Mouse (Mus musculus) heart, embryonic 16.5 days (tissue): ENCODE results near the gene Hpcal1. TPM values are rescaled to one million over a fixed set of nuclear protein-coding genes. Genes with fewer than 3 reads are reported as not detected.
"Not testable (repeated sequence)": the region's sequence is repeated elsewhere in the genome, so short reads cannot be mapped to it uniquely, and the experiment has no call there.

Experiments
- ATAC-seq: fragments of 200-750 bp; cut with Nextera tagmentation; replicated peaks from 2 replicates; pipeline ENCODE4 v1.8.0; 2017; ENCODE audit warnings: moderate number of reproducible peaks; ENCODE audit not compliant: insufficient read depth, low FRiP score; ENCODE audit errors: extremely low read depth
- H3K27ac ChIP-seq: fragments of 300-500 bp; sonication (generic); 2 replicates; pipeline ENCODE4 v1.5.1; 2014; ENCODE audit warnings: mild to moderate bottlenecking, low read length, control low read depth, moderate library complexity
- H3K27me3 ChIP-seq: fragments of 300-500 bp; sonication (generic); 2 replicates; pipeline ENCODE4 v1.6.1; 2014; ENCODE audit warnings: low read length, mixed read lengths; ENCODE audit not compliant: control insufficient read depth, insufficient read depth
- H3K36me3 ChIP-seq: fragments of 300-500 bp; sonication (generic); 2 replicates; pipeline ENCODE4 v1.6.1; 2014; ENCODE audit not compliant: control insufficient read depth, insufficient read depth
- H3K4me1 ChIP-seq: fragments of 300-500 bp; sonication (generic); 2 replicates; pipeline ENCODE4 v1.6.1; 2014; ENCODE audit warnings: low read length, mixed read lengths; ENCODE audit not compliant: control insufficient read depth, insufficient read depth
- H3K4me2 ChIP-seq: fragments of 300-500 bp; sonication (generic); 2 replicates; pipeline ENCODE4 v1.6.1; 2014; ENCODE audit warnings: low read depth, mild to moderate bottlenecking, control low read depth, low read length
- H3K4me3 ChIP-seq: fragments of 300-500 bp; sonication (generic); 2 replicates; pipeline ENCODE4 v1.5.1; 2014; ENCODE audit warnings: mild to moderate bottlenecking, control low read depth, low read length
- H3K9ac ChIP-seq: fragments of 300-500 bp; sonication (generic); 2 replicates; pipeline ENCODE4 v1.6.1; 2014; ENCODE audit warnings: low read length, control low read depth
- H3K9me3 ChIP-seq: fragments of 300-500 bp; sonication (generic); replicated peaks from 2 replicates; pipeline ENCODE4 v1.6.1; 2016; ENCODE audit warnings: low read length; ENCODE audit not compliant: control insufficient read depth
- WGBS: fragments of 180-500 bp; shearing (Covaris S2); extraction: QIAGEN DNeasy Blood & Tissue Kit; methylation state at CpG from one replicate; pipeline ENCODE4 v1.1.7; 2014; 5-methylcytosine and 5-hydroxymethylcytosine counted together
- polyA plus RNA-seq: library from polyadenylated mRNA; unstranded; fragments of >200 nt; fragmentation: Nextera tagmentation; extraction: Ambion mirVana; gene quantifications from 2 replicates; pipeline ENCODE4 v1.2.1, GENCODE M21; 2015

Hpcal1 gene
- polyA plus RNA-seq, 1 experiment from 2014 or later = 33.4 TPM

DNA sequence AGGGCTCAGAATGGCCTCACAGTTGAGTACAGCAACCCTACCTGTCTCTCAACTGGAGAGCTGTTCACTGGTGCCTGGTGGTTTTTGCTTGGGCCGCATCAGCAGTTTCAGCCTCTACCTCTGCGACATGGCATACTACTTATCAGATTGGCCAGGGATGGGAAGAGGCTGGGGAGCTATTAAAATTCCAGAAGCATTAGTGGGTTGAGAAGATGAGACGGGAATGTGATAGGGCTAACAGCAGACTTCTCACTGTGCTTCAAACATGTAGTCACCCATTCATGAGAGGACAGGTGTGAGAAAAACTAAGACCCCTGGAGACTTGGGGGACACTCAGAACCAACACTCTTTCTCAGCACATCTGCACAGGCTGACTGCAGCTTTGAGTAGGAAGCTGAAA is 59.1 kb downstream of the Hpcal1 start:
- no peak for ATAC-seq
- no peaks in the 10 kb centered on the region for H3K27me3 ChIP-seq
- H3K27ac ChIP-seq = peak overlapping the region; percentile 69
- no peaks in the 10 kb centered on the region for H3K36me3 ChIP-seq
- 33% methylated on average over 3 of the region's 3 CpGs for whole genome bisulfite sequencing
- peaks cover 45% of the 10 kb centered on the region for H3K4me1 ChIP-seq
- no peak overlapping the region for H3K4me3 ChIP-seq
- H3K9me3 ChIP-seq = no peaks in the 10 kb centered on the region
- H3K9ac ChIP-seq = no peak overlapping the region
- H3K4me2 ChIP-seq = no peak overlapping the region

DNA sequence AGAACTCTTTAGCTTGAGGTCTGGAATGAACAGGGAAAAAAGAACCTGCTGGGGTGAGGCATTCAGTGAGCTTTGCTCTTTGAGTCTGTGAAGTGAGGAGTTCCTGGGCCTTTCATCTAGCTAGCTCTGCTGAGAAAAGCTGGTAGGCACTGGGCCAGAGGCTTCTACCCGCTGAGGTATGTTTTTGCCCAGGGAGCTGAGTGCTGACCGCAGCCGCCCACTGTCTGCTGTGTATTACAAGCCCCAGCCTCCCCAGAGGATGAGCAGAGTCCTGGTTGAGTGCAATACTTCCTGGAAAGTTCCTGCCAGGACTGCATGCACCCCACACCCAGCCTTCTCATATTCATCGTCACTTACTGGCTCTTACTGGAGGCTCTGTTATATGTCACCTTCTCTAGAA is 59.8 kb downstream of the Hpcal1 start:
- peak overlapping the region; percentile 69 for H3K27ac ChIP-seq
- 21% methylated on average over 4 of the region's 4 CpGs for WGBS
- H3K9me3 ChIP-seq = no peaks in the 10 kb centered on the region
- no peak overlapping the region for H3K4me3 ChIP-seq
- no peak for ATAC-seq
- no peaks in the 10 kb centered on the region for H3K36me3 ChIP-seq
- no peak overlapping the region for H3K4me2 ChIP-seq
- no peaks in the 10 kb centered on the region for H3K27me3 ChIP-seq
- H3K4me1 ChIP-seq = peaks cover 45% of the 10 kb centered on the region
- H3K9ac ChIP-seq = peak overlapping the region; percentile 31; the same call in 1 of the 2 replicates

DNA sequence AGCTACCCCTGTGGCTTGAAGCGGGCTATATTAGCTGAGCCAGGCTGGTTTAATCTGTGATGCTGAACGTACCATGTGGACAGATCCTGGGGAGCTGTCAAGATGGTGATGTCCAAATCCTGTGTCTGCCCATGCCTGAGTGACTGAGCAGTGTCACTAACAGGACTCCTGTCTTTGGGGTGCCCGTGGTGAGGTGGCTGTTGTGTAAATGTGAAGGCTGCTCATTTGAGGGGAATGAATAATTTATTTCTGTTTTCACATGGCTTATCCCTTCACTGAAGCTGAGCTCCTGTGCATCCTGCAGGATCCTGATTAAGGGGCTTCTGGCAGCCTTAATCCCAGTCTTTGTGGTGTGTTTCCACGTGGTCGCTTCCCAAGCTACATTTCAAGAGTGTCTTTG is 62.2 kb downstream of the Hpcal1 start:
- ATAC-seq = no peak

DNA sequence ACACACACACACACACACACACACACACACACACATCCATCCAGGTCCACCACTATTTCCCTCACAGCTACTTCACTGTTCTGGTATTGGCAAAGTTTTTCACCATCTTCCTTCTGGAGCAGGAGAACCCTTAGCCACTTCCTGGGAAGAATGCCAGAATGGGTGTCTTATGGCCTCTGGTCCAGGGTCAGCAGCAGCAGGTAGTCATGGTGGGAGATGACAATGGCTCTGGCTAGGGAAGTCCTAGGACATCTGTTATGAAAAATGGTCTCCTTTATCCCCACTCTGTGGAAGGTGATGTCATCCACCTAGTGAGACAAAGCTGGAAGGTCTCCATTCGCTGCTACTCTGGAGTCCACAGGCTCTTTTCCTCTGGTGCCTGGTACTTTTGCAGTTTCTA is 64.1 kb downstream of the Hpcal1 start:
- WGBS = 82% methylated on average over 1 of the region's 1 CpGs
- no peak overlapping the region for H3K4me2 ChIP-seq
- H3K27me3 ChIP-seq = no peaks in the 10 kb centered on the region
- no peak overlapping the region for H3K27ac ChIP-seq
- H3K9ac ChIP-seq = no peak overlapping the region
- H3K4me1 ChIP-seq = peaks cover 11% of the 10 kb centered on the region
- no peak for ATAC-seq
- H3K4me3 ChIP-seq = no peak overlapping the region
- no peaks in the 10 kb centered on the region for H3K9me3 ChIP-seq
- H3K36me3 ChIP-seq = no peaks in the 10 kb centered on the region

More for the DNA sequence above, 62.2 kb downstream of the Hpcal1 start:
- no peak overlapping the region for H3K27ac ChIP-seq
- no peaks in the 10 kb centered on the region for H3K36me3 ChIP-seq
- no peak overlapping the region for H3K4me2 ChIP-seq
- H3K9me3 ChIP-seq = no peaks in the 10 kb centered on the region
- H3K4me3 ChIP-seq = no peak overlapping the region
- 61% methylated on average over 5 of the region's 5 CpGs for WGBS
- no peaks in the 10 kb centered on the region for H3K27me3 ChIP-seq
- H3K4me1 ChIP-seq = peaks cover 23% of the 10 kb centered on the region
- H3K9ac ChIP-seq = no peak overlapping the region

DNA sequence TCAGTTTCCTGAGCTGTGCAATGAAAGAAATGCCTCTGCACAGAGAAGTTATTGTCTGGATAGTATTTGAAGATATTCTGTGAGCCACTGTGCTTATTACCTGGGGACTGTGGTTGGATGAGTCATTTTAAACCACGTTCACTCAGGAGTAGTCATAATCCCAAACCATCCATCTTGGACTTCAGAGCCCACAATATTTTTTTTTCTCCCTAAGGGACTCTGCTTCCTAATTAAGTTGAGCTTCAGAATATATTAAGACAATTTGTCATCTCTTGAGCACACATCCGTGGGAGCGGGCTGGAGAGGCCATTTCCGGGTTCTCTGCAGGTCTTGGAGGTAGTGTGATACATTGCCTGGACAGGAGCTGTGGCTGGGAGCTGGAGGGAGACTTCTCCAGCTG is 66.2 kb downstream of the Hpcal1 start:
- H3K4me3 ChIP-seq = no peak overlapping the region
- 81% methylated on average over 4 of the region's 4 CpGs for WGBS

DNA sequence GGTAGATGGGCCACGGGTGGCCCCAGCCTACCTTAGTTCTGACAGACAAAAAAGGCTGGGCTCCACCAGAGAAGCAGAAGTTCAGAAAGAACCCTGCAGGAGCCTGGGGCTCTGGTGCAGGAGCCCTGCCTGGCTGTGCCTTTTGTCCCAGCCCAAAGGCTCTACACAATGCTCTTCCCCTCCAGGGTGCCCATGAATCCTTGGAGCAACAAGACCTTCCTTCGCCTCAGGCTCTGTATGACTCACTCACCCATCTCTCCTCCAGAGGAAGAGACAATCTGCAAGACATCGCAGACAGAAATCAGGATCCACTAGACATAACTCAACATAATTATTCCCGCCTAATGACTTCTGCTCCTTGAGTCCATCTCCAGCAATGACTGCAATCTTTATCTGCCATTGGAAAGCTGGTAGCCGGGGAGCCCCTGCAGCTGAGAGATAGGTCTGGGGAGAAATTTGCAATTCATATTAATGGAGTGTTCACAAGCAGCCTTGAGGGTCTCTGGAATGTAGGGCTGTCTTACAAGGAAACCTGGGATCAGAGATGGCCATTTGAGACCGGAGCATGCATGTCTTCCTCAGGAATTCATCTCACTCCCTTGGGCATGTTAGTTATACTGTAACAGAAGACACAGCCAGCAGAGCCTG is 71.8 kb downstream of the Hpcal1 start:
- no peak for ATAC-seq
- no peak overlapping the region for H3K4me3 ChIP-seq

More for the DNA sequence above, 66.2 kb downstream of the Hpcal1 start:
- H3K4me1 ChIP-seq = no peaks in the 10 kb centered on the region
- no peak for ATAC-seq
- H3K9ac ChIP-seq = no peak overlapping the region
- H3K27ac ChIP-seq = no peak overlapping the region
- H3K4me2 ChIP-seq = no peak overlapping the region
- H3K9me3 ChIP-seq = 0 out of 2 replicates have a peak, but pooled peaks cover 2% of the 10 kb centered on the region
- no peaks in the 10 kb centered on the region for H3K36me3 ChIP-seq
- H3K27me3 ChIP-seq = no peaks in the 10 kb centered on the region

DNA sequence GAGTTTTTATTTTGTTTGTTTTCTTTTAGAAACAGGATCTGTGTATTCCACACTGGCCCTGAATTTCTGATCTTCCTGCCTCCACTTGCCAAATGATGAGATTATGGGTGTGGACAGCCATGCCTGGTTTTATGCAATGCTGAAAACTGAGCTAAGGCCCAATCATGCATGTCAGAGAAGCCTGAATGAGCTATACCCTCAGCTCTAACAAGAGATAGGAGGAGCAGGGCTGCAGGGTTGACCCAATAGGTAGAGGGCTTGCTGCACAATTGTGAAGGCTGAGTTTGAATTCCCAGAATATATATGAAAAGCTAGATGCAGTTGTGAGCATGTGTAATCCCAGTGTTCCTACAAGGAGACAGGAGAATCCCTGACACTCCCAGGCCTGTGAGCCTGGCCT is 72.4 kb downstream of the Hpcal1 start:
- Histone ChIP-seq H3K9ac (no peak overlapping the region), H3K4me2 (no peak overlapping the region), H3K9me3 (0 out of 2 replicates have a peak, but pooled peaks cover 2% of the 10 kb centered on the region), H3K4me1 (no peaks in the 10 kb centered on the region), H3K4me3 (no peak overlapping the region), H3K27ac (no peak overlapping the region), H3K36me3 (no peaks in the 10 kb centered on the region), H3K27me3 (peaks cover 3% of the 10 kb centered on the region; the same call in 1 of the 2 replicates)
- no peak for ATAC-seq

More for the DNA sequence above, 71.8 kb downstream of the Hpcal1 start:
- Histone ChIP-seq H3K27me3 (peaks cover 3% of the 10 kb centered on the region; the same call in 1 of the 2 replicates), H3K4me1 (no peaks in the 10 kb centered on the region), H3K9ac (no peak overlapping the region), H3K27ac (no peak overlapping the region), H3K4me2 (no peak overlapping the region), H3K9me3 (0 out of 2 replicates have a peak, but pooled peaks cover 2% of the 10 kb centered on the region), H3K36me3 (no peaks in the 10 kb centered on the region)
- WGBS = 63% methylated on average over 6 of the region's 6 CpGs

DNA sequence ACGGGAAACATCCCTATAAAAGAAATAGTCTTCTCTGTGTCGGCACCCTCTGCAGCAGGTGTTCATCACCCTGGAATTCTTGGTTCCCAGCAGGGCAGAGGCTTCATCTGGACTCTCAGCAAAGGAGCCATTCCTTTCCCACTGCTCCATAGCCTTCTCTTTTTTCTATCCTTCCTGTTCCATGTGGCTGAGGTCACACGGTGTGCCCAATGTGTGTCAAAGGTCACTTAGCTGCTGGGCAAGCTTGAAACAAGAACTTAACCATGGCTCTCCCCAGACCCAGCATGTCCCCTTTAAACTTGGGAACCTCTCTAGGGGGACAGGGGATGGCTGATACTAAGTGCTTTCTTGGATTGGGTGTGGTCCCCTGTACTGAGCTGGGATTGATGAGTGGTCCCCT is 73.3 kb downstream of the Hpcal1 start:
- H3K27ac ChIP-seq = no peak overlapping the region
- H3K9ac ChIP-seq = no peak overlapping the region
- H3K27me3 ChIP-seq = peaks cover 3% of the 10 kb centered on the region; the same call in 1 of the 2 replicates
- H3K36me3 ChIP-seq = no peaks in the 10 kb centered on the region
- no peak for ATAC-seq
- H3K4me1 ChIP-seq = peaks cover 6% of the 10 kb centered on the region
- 0 out of 2 replicates have a peak, but pooled peaks cover 2% of the 10 kb centered on the region for H3K9me3 ChIP-seq
- 71% methylated on average over 3 of the region's 3 CpGs for WGBS
- no peak overlapping the region for H3K4me2 ChIP-seq
- H3K4me3 ChIP-seq = no peak overlapping the region

DNA sequence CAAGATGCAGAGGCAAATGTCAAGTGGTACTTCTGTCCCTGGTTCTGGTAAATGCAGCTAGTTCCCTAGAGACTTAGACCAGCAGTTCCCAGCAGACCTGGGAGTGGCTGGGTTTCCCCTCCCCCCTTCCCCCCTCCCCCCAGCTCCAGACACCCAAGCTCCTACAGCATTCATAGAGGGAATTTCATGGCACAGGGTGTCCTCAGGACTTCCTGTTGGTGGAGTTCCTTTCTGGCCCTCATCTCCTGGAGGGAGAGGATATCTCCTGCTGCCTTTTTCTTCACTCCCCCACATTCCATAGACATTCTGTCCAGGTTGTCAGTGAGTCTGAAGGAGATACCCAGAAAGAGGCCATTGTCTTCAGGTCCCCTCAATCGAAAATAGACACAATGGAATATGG is 76.9 kb downstream of the Hpcal1 start:
- not testable (repeated sequence) for H3K9ac ChIP-seq, H3K4me3 ChIP-seq, H3K36me3 ChIP-seq, H3K4me2 ChIP-seq, ATAC-seq, H3K9me3 ChIP-seq, H3K27ac ChIP-seq
- H3K27me3 ChIP-seq = peaks cover 13% of the 10 kb centered on the region
- H3K4me1 ChIP-seq = peaks cover 22% of the 10 kb centered on the region
- 79% methylated on average over 1 of the region's 1 CpGs for WGBS
